11 mouse cellular contexts compared by ENCODE assay signal in genomic region chr7:118944884-118945283, GRCm38 (mm10).
"Had no signal": no experiment of that assay in that cellular context is flagged by ENCODE, and none has a peak within 500 bp of the region (broad histone marks: within the 10 kb centered on the region; RNA-seq: fewer than 3 reads in every experiment).

No protein-coding gene starts in this region.

- H3K27ac ChIP-seq: liver, embryonic 13.5 days; lung, embryonic 15.5 days; midbrain, embryonic 10.5 days; neural tube, embryonic 12.5 days had no signal

- H3K27me3 ChIP-seq: liver, embryonic 13.5 days; lung, embryonic 15.5 days; neural tube, embryonic 12.5 days had no signal

- H3K36me3 ChIP-seq: liver, embryonic 13.5 days; lung, embryonic 15.5 days; midbrain, embryonic 10.5 days; neural tube, embryonic 12.5 days had no signal

- H3K4me3 ChIP-seq: liver, embryonic 13.5 days; lung, embryonic 15.5 days; midbrain, embryonic 10.5 days; neural tube, embryonic 12.5 days had no signal

- H3K4me1 ChIP-seq: lung, embryonic 15.5 days had no signal

- DNase-seq: kidney, adult 11 months; liver; liver, embryonic 13.5 days; liver, postnatal 0 days; midbrain, embryonic 14.5 days; spleen, adult 18-20 months; thymus, adult 18-20 months; thymus, postnatal 14 days had no signal
